Mouse (Mus musculus) frontal cortex, postnatal 36 days (tissue): ENCODE measurements at regions not wholly inside any gene's neighbourhood (a gene's known extent, or its start where the extent isn't known, plus 50 kb on each side); places are given as distances from the start of the nearest gene placed in this dataset.
A peak's percentile ranks its signal among the peaks of the same experiment; 100 is the strongest.

ENCODE experiments used
- DNase-seq, 2 experiments: peaks; one replicate each; pipeline ENCODE4 v3.0.0; 2022; ENCODE audit warnings: low spot score in 2 of 2

DNA sequence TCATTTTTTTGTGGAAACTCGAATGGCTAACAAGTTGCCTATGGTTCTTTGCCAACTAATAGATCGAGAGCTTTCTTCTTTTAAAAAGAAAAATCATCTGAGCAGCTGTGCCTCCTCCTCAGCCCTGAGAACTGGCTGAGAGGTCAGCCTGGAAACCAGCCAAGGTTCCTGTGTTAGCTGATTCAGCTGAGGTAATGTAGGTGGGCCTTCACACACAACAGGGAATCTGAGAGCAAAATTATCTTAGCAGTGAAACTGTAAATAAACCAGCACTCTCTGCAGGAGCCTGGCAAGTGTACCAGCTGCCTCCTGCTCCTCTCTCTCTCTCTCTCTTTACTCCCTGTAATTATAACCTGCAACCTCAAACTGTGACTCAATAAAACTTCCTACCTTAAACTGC is 364.4 kb upstream of the Khdrbs2 start:
- peak in 1 of 2 experiments; percentile 6 for DNase-seq
